Mouse (Mus musculus): ENCODE data around the gene Susd5. TPM values are rescaled to one million over a fixed set of nuclear protein-coding genes. Genes with fewer than 3 reads are reported as not detected.

Gene Susd5
- total RNA-seq, 2 experiments from 2014 or later: 1.2 to 1.4 TPM

Other genes with a start within 250 kb of the Susd5 start
- 10 to 100 TPM; 24.9 to 25.7 TPM for gene Ubp1, start 126.2 kb upstream of the Susd5 start, total RNA-seq (2021)
- gene Fbxl2, start 10.9 kb upstream of the Susd5 start, total RNA-seq (2021): 1 to 10 TPM in 1 of 2 experiments, under 1 TPM in 1; 0.43 to 1.0 TPM

All from heart, postnatal 36 days (tissue).